Comparison of ENCODE assay signal across 9 mouse cellular contexts in the genomic region with DNA sequence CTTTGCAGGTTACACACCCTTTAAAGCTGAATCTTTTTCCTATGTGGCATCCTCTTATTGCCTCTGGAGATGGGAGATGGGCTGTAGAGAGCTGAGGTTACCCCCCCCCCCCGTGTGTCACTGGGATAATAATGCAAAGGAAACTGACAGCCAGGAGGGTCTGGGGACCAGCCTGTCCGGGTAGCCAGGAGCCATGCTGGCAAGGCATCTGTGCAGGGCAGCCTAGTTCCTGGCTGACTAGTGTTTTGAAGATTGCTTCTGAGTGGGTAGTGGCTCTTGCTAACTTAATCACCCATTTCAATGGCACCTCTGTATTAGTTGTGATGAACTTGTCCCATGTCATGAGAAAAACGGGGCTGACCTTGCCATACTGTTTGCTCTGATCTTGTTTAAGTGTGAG. TPM values are rescaled to one million over a fixed set of nuclear protein-coding genes. Genes with fewer than 3 reads are reported as not detected.
A peak's percentile ranks its signal among the peaks of the same experiment; 100 is the strongest.
DNase-seq lines count a peak whose midpoint lies in the region; ATAC-seq and TF ChIP-seq lines count a peak whose summit lies in the region.
"Had no signal": no experiment of that assay in that cellular context is flagged by ENCODE, and none has a peak within 500 bp of the region (broad histone marks: within the 10 kb centered on the region; RNA-seq: fewer than 3 reads in every experiment).

No protein-coding gene starts in this region.

- peaks cover 48% of the 10 kb centered on the region for H3K79me3 ChIP-seq in C2C12 (ENCODE audit: low read depth)

- no peak for DNase-seq in heart, postnatal 14 days
- DNase-seq in hindbrain, embryonic 11.5 days (ENCODE audit: low spot score), result no peak
- no peak for DNase-seq in liver, postnatal 0 days
- DNase-seq in ovary, adult 18-20 months (ENCODE audit: low spot score), result no peak
- no peak for DNase-seq in cerebellum, postnatal 4 days (ENCODE audit: low spot score in 2 of 2)
- DNase-seq in left cerebral cortex, adult 9 months (ENCODE audit: low spot score in 2 of 2), result no peak
- DNase-seq: cerebellum, adult 11-12 months had no signal

- no peak for TF ChIP-seq CTCF in C2C12 (IDR thresholded peaks at IDR 0.05; ENCODE audit: control insufficient read depth, insufficient read depth, insufficient read length)
- TF ChIP-seq CTCF in liver, postnatal 0 days (IDR thresholded peaks at IDR 0.05; ENCODE audit: low read depth), result no peak

- peak overlapping the region; percentile 73; the same call in 1 of the 2 replicates for H3K4me3 ChIP-seq in heart, embryonic 11.5 days (ENCODE audit: low read depth, low read length)
- H3K4me3 ChIP-seq in C2C12 (ENCODE audit: insufficient read depth, poor library complexity, severe bottlenecking), result peak overlapping the region; percentile 77
- H3K4me3 ChIP-seq in hindbrain, embryonic 11.5 days (ENCODE audit: low read depth, low read length), result peak overlapping the region; percentile 81
- no peak overlapping the region for H3K4me3 ChIP-seq in liver, postnatal 0 days (ENCODE audit: low read depth, low read length)

- H3K4me2 ChIP-seq in heart, embryonic 11.5 days, result peak overlapping the region; percentile 85
- H3K4me2 ChIP-seq in hindbrain, embryonic 11.5 days (replicated peaks; ENCODE audit: low read depth, low read length), result peak overlapping the region; percentile 79
- H3K4me2 ChIP-seq in liver, postnatal 0 days (ENCODE audit: low read depth, low read length), result 0 out of 2 replicates have a peak overlapping the region, but pooled peaks have one; percentile 100

- intact Hi-C loops in heart, postnatal 14 days (cut with DNase I), result loop anchor here (5.0 kb wide), 2 partner anchors 104 to 124 kb away; partner anchors contain the start of gene Trim8

- H3K79me2 ChIP-seq in C2C12 (ENCODE audit: control insufficient read depth, insufficient read depth), result peaks cover 59% of the 10 kb centered on the region

- 44% methylated on average over 3 of the region's 3 CpGs for WGBS in heart, embryonic 11.5 days (ENCODE audit: insufficient replicate concordance)
- WGBS in hindbrain, embryonic 11.5 days, result 43% methylated on average over 3 of the region's 3 CpGs
- 47% methylated on average over 3 of the region's 3 CpGs for WGBS in liver, postnatal 0 days (ENCODE audit: insufficient replicate concordance)

- no peaks in the 10 kb centered on the region for H3K27me3 ChIP-seq in heart, embryonic 11.5 days (ENCODE audit: control insufficient read depth, insufficient read depth, low read length)
- no peaks in the 10 kb centered on the region for H3K27me3 ChIP-seq in C2C12 (ENCODE audit: control insufficient read depth, insufficient read depth, insufficient read length)
- H3K27me3 ChIP-seq in hindbrain, embryonic 11.5 days (ENCODE audit: control insufficient read depth, insufficient read depth, low read length), result no peaks in the 10 kb centered on the region
- H3K27me3 ChIP-seq in liver, postnatal 0 days (ENCODE audit: insufficient read depth, low read length), result no peaks in the 10 kb centered on the region

- H3K36me3 ChIP-seq in heart, embryonic 11.5 days (ENCODE audit: control insufficient read depth, insufficient read depth, low read length), result no peaks in the 10 kb centered on the region
- H3K36me3 ChIP-seq in C2C12 (ENCODE audit: control insufficient read depth, insufficient read depth), result peaks cover 23% of the 10 kb centered on the region
- H3K36me3 ChIP-seq in hindbrain, embryonic 11.5 days (ENCODE audit: control insufficient read depth, insufficient read depth, low read length), result 0 out of 2 replicates have a peak, but pooled peaks cover 3% of the 10 kb centered on the region
- peaks cover 5% of the 10 kb centered on the region; the same call in 1 of the 2 replicates for H3K36me3 ChIP-seq in liver, postnatal 0 days (replicated peaks; ENCODE audit: insufficient read depth, low read length)

- H3K27ac ChIP-seq in heart, embryonic 11.5 days (ENCODE audit: low read depth, low read length), result no peak overlapping the region
- no peak overlapping the region for H3K27ac ChIP-seq in hindbrain, embryonic 11.5 days (ENCODE audit: low read depth, low read length)
- H3K27ac ChIP-seq in liver, postnatal 0 days (ENCODE audit: low read depth), result no peak overlapping the region

- no peak for TF ChIP-seq EP300 in liver, postnatal 0 days (IDR thresholded peaks at IDR 0.05; ENCODE audit: low read depth)

- peak overlapping the region; percentile 77; the same call in 1 of the 2 replicates for H3K9ac ChIP-seq in heart, embryonic 11.5 days (ENCODE audit: low read depth, low read length)
- H3K9ac ChIP-seq in hindbrain, embryonic 11.5 days (ENCODE audit: low read depth, low read length), result peak overlapping the region; percentile 80; the same call in 1 of the 2 replicates
- no peak overlapping the region for H3K9ac ChIP-seq in liver, postnatal 0 days (replicated peaks)

- H3K4me1 ChIP-seq in heart, embryonic 11.5 days (ENCODE audit: control insufficient read depth, insufficient read depth, low read length), result peaks cover 40% of the 10 kb centered on the region
- H3K4me1 ChIP-seq in hindbrain, embryonic 11.5 days (replicated peaks; ENCODE audit: control insufficient read depth, insufficient read depth, low read length), result peaks cover 16% of the 10 kb centered on the region
- H3K4me1 ChIP-seq in liver, postnatal 0 days (ENCODE audit: insufficient read depth), result peaks cover 22% of the 10 kb centered on the region

- H3ac ChIP-seq in C2C12 (ENCODE audit: control insufficient read depth, insufficient read length, low read depth), result no peak overlapping the region

- H3K9me3 ChIP-seq in heart, embryonic 11.5 days (replicated peaks; ENCODE audit: control insufficient read depth, low read length), result no peaks in the 10 kb centered on the region
- H3K9me3 ChIP-seq in hindbrain, embryonic 11.5 days (ENCODE audit: control insufficient read depth, low read length), result no peaks in the 10 kb centered on the region
- no peaks in the 10 kb centered on the region for H3K9me3 ChIP-seq in liver, postnatal 0 days (ENCODE audit: low read length)

- ATAC-seq in heart, embryonic 11.5 days (replicated peaks; ENCODE audit: insufficient number of reproducible peaks, low FRiP score, low TSS enrichment), result no peak
- no peak for ATAC-seq in hindbrain, embryonic 11.5 days (ENCODE audit: low FRiP score)
- ATAC-seq in liver, postnatal 0 days, result no peak

TF ChIP-seq in C2C12, 6 proteins besides CTCF, POLR2A, EP300 and RAD21:
- TF ChIP-seq MYOD1 (IDR thresholded peaks at IDR 0.05; ENCODE audit: control insufficient read depth, insufficient read length, low read depth) (no peak), MAX (IDR thresholded peaks at IDR 0.05) (no peak), CEBPB (IDR thresholded peaks at IDR 0.05; ENCODE audit: low read depth) (no peak), FOSL1 (IDR thresholded peaks at IDR 0.05; ENCODE audit: insufficient read depth, low read length, poor library complexity, severe bottlenecking) (no peak), USF1 (IDR thresholded peaks at IDR 0.05; ENCODE audit: low read depth) (no peak), MYOG (IDR thresholded peaks at IDR 0.05; ENCODE audit: control insufficient read depth, extremely low read depth, insufficient read length) (no peak)

RNA-seq across cellular contexts. Expression of gene Sufu, which starts 1.7 kb away (rescaled TPM):
- 21.5 and 24.4 TPM in 2 replicates for polyA plus RNA-seq in heart, embryonic 11.5 days (2014; fragmentation: Nextera tagmentation; extraction: Ambion mirVana)
- 10 to 100 TPM; 15.1 to 15.3 TPM for total RNA-seq in heart, postnatal 14 days (2021)
- polyA plus RNA-seq in C2C12 (2012; fragmentation: generic; extraction: Trizol), result 17.8 TPM
- polyA plus RNA-seq in hindbrain, embryonic 11.5 days (2014; fragmentation: Nextera tagmentation; extraction: Ambion mirVana), result 31.9 and 33.2 TPM in 2 replicates
- 3.7 and 3.8 TPM in 2 replicates for polyA plus RNA-seq in liver, postnatal 0 days (2015; fragmentation: Nextera tagmentation; extraction: Ambion mirVana)

RNA-seq across cellular contexts. Expression of gene Actr1a, which starts 2.9 kb away (rescaled TPM):
- 112 and 130 TPM in 2 replicates for polyA plus RNA-seq in heart, embryonic 11.5 days (2014; fragmentation: Nextera tagmentation; extraction: Ambion mirVana)
- 100 to 1,000 TPM; 104 to 108 TPM for total RNA-seq in heart, postnatal 14 days (2021)
- 149 TPM for polyA plus RNA-seq in C2C12 (2012; fragmentation: generic; extraction: Trizol)
- polyA plus RNA-seq in hindbrain, embryonic 11.5 days (2014; fragmentation: Nextera tagmentation; extraction: Ambion mirVana), result 223 and 250 TPM in 2 replicates
- polyA plus RNA-seq in liver, postnatal 0 days (2015; fragmentation: Nextera tagmentation; extraction: Ambion mirVana), result 31.8 and 35.4 TPM in 2 replicates

RNA-seq across cellular contexts. Expression of gene 2310034G01Rik, which starts 48.3 kb away (rescaled TPM):
- 0.90 and 1.0 TPM in 2 replicates for polyA plus RNA-seq in heart, embryonic 11.5 days (2014; fragmentation: Nextera tagmentation; extraction: Ambion mirVana)
- total RNA-seq in heart, postnatal 14 days (2021), result under 1 TPM; 0.22 to 0.48 TPM
- polyA plus RNA-seq in C2C12 (2012; fragmentation: generic; extraction: Trizol), result 0.92 TPM
- polyA plus RNA-seq in hindbrain, embryonic 11.5 days (2014; fragmentation: Nextera tagmentation; extraction: Ambion mirVana), result 1.7 TPM in 2 replicates
- polyA plus RNA-seq in liver, postnatal 0 days (2015; fragmentation: Nextera tagmentation; extraction: Ambion mirVana), result 0.75 and 1.0 TPM in 2 replicates

RNA-seq across cellular contexts. Expression of gene Mfsd13a, which starts 57.5 kb away (rescaled TPM):
- 3.1 and 4.0 TPM in 2 replicates for polyA plus RNA-seq in heart, embryonic 11.5 days (2014; fragmentation: Nextera tagmentation; extraction: Ambion mirVana)
- 1 to 10 TPM; 2.9 to 3.6 TPM for total RNA-seq in heart, postnatal 14 days (2021)
- 1.3 TPM for polyA plus RNA-seq in C2C12 (2012; fragmentation: generic; extraction: Trizol)
- polyA plus RNA-seq in hindbrain, embryonic 11.5 days (2014; fragmentation: Nextera tagmentation; extraction: Ambion mirVana), result 4.4 and 6.9 TPM in 2 replicates
- 3.4 and 3.9 TPM in 2 replicates for polyA plus RNA-seq in liver, postnatal 0 days (2015; fragmentation: Nextera tagmentation; extraction: Ambion mirVana)

RNA-seq across cellular contexts. Expression of gene Cuedc2, which starts 59.9 kb away (rescaled TPM):
- 124 and 139 TPM in 2 replicates for polyA plus RNA-seq in heart, embryonic 11.5 days (2014; fragmentation: Nextera tagmentation; extraction: Ambion mirVana)
- 10 to 100 TPM; 88.0 to 89.6 TPM for total RNA-seq in heart, postnatal 14 days (2021)
- polyA plus RNA-seq in C2C12 (2012; fragmentation: generic; extraction: Trizol), result 161 TPM
- 252 and 260 TPM in 2 replicates for polyA plus RNA-seq in hindbrain, embryonic 11.5 days (2014; fragmentation: Nextera tagmentation; extraction: Ambion mirVana)
- 52.4 and 53.8 TPM in 2 replicates for polyA plus RNA-seq in liver, postnatal 0 days (2015; fragmentation: Nextera tagmentation; extraction: Ambion mirVana)
